Mouse (Mus musculus): ENCODE data around the gene Kcnn1.
A peak's percentile ranks its signal among the peaks of the same experiment; 100 is the strongest.

The Kcnn1 gene

GRCm38 (mm10) chr8:70868559-70869198 is 5.6 kb upstream of the Kcnn1 start:
- DNase-seq (ENCODE audit: low read depth, low spot score): peak; percentile 92

DNA sequence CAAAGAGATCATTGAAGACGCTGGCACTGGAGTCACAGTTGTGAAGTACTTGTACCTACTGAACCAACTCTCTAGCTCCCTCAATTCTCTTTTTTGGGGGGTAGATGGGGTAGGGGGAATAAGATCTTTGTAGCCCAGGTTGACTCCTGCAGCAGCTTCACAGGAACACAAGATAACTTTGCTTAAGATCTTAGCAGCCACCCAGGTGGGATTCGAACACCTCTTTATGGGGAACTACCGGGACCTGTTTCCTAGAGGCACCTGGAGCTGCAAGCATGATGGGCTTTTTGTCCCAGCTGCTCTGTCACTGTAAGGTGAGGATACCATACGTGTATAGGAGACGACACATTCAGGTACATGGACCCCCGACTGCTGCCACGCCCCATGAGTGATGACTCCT is 3.5 kb upstream of the Kcnn1 start:
- DNase-seq (ENCODE audit: low read depth, low spot score): no peak

GRCm38 (mm10) chr8:70866001-70866520 is 3.0 kb upstream of the Kcnn1 start:
- peak; percentile 65 for DNase-seq (ENCODE audit: low read depth, low spot score)

DNA sequence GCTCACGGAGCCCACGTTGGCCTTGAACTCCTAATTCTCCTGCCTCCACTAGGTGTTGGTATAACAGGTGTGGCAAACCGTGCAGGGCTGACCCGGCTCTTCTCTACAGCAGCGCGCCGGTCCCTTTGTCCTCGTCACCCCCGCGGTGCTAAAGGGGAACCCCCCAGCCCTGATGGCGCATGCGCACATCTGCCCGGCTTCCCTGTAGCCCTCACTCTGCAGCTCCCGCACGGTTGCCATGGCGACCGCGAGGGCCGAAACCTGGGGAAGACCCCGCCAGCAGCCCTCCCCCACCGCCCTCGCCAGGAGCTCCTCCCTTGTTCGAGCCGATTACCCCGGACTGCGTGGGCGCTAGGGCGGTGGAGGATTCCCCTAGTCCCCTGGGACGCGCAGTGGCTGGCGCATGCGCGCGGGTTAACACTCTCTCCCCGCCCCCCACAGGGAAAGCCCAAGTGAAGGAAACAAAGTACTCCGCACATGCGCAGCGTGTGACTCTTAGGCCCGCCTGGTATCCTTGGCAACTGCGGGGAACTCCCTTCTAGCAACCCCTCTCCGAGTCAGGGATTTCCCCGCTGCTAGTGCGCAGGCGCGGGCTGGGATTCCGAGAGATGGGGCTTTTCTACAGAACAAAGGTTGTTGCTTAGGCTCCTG is 2.4 kb upstream of the Kcnn1 start:
- peak; percentile 100 for DNase-seq (ENCODE audit: low read depth, low spot score)

DNA sequence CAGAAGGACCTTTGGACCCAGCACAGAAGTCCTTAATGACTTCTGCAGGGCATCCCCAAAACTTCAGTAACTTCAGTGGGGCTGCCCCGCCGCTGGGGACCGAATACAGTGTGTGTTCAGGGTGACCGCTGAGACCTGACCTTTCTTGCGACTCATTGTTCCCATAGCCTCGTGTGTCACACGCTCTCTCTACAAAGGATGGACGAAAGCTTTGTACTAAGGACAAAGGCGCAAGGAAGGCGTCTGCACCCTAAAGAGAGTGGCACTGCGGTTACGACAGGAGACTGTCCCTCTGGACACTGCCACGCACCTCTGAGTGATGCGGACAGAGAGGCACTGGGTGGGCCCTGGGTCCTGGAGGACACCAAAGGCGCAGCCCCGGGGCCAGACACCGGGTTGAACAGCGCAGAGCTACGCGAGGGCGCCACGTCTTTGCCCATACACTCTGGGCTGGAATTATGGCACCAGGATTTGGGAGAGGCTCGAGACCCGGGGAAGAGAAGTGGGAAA is 1.7 kb upstream of the Kcnn1 start:
- no peak for DNase-seq (ENCODE audit: low read depth, low spot score)

DNA sequence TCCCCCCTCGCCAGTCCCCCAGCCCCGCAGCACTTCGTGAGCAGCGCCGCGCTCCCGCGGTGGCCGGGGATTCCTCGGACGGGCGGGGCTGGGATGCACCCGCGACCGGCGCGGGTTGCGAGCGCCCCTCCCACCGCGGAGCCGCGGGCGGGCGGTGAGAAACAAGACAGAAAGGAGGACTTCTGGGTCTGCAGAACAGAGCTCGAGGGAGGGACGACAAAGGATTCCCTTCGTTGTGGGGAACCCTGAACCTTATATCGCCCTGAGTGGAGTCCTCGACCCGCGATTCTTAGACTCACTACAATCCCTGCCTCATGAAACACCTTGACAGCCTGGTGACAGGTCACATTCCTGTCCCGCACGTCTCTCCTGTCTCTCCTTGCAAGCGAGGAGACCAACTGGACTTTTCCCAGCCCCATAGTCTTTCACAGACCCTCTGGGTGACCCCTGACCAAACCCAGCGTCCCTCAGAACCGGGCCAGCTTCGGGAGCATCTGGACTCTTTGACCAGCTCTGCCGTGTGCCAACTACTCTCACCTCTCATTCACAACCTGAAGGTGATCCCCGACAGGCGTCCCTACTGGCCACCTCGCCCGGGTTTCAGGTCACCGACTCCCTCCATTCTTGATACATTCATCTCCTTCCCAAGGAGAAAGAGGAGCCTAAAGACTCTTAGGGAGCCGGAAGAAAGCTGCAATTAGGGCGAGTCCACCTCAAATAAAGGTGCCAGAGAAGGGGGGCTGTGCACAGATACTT is 1.1 kb upstream of the Kcnn1 start:
- no peak for DNase-seq (ENCODE audit: low read depth, low spot score)

- DNase-seq (ENCODE audit: low read depth, low spot score): peak; percentile 63
Observed at GRCm38 (mm10) chr8:70857516-70857915, 5.5 kb downstream of the Kcnn1 start.

DNA sequence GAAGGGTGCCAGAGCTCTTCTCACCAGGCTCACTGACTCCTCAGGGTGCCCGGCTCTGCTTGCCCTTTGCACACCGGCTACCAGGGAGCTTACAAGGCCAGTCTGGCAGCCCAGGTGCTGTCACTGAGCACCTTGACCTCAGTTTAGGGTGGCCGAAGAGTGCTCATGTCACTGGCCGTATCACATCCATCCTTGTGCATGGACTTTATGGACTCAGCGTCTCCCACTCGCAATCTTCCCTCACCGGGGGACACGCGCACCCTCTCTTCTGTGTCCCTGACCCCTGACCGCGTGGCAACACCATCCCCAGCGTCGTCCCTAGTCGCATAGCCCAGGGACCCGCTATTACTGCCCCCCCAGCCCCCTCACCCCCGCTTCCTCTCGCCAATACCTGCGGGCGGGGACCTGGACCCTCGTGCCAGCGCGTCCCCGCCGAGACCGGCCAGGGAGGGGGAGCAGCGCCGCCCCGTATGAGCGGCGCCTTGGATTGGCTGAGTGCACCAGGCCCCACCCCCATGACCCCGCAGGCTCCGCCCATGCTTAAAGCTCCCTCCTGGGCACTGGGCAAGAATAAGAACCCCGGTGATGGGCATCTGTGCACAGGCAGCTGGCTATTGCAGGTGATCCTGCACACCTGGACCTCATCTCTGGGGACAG is 6.4 kb downstream of the Kcnn1 start:
- DNase-seq (ENCODE audit: low read depth, low spot score): peak; percentile 66

DNA sequence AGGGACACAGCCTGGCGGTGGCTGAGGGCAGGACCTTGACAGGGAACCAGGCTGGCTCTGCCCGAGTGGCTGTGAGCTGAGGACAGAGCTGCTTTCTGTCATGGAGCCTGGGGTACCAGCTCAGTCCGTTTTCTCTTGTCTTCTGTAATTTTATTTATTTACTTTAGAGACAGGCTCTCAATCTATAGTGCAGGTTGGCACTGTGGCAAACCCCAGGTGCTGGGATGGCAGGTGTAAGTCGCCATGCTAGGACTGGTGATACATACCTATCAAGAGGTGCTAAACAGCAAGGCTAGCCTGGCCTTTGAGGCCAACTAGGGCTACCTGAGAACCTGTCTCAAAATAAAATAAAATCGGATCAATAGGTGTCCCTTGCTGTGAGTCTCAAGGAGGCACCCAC is 7.0 kb downstream of the Kcnn1 start:
- DNase-seq (ENCODE audit: low read depth, low spot score): no peak

DNA sequence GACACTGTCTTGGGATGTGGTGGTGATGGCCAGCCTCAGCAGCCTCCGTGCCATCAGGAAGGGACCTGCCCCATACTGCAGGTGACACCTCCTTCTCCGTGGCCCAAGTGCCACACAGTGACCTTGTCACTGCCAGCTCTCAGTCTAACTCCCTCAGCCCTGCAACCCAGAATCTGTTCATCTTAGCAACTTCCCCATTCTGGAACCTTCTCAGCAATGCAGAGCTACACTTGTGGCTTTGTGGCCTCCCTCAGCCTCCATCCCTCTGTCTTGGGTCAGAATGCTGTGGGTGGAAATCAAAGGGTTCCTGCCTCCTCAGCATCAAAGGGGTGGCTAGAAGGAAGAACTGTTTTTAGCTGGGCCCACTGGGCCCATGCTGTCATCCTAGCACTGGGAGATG is 9.2 kb downstream of the Kcnn1 start:
- no peak for DNase-seq (ENCODE audit: low read depth, low spot score)

GRCm38 (mm10) chr8:70852595-70853231 is 10.3 kb downstream of the Kcnn1 start:
- DNase-seq (ENCODE audit: low read depth, low spot score): no peak

- no peak for DNase-seq (ENCODE audit: low read depth, low spot score)
Observed at GRCm38 (mm10) chr8:70851837-70852236, 11.2 kb downstream of the Kcnn1 start.

GRCm38 (mm10) chr8:70850947-70851346 is 12.1 kb downstream of the Kcnn1 start:
- no peak for DNase-seq (ENCODE audit: low read depth, low spot score)

DNA sequence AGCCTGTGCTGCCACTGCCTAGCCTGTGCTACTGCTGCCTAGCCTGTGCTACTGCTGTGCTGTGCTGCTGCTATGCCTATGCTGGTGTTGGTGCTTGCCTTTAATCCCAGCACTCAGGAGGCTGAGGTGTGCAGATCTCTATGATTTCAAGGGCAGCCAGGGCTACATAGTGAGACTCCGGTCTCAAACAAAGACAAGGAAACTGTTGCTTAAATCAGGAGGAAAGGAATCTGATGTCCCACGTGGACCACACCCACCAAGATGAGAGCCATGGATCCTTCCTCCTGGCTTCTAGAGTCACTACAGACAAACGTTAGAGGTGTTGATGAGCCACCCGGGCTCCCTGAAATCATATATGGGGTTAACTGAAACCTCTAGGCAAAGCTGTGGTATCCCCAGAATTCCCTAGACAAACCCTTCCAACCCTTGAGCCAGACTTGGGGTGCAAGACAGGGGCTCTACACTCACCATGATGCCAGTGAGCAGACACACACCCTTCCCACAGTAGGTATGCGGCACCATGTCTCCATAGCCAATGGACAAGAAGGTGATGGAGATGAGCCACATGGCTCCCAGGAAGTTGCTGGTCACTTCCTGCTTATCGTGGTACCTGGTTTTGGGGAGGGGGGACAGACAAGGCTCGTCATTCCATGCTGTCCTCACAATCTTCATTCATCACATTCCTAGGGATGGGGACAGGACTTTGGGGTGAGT is 12.8 kb downstream of the Kcnn1 start:
- DNase-seq (ENCODE audit: low read depth, low spot score): no peak

- DNase-seq (ENCODE audit: low read depth, low spot score): no peak
Observed at GRCm38 (mm10) chr8:70849333-70849990, 13.6 kb downstream of the Kcnn1 start.

- no peak for DNase-seq (ENCODE audit: low read depth, low spot score)
Observed at GRCm38 (mm10) chr8:70846371-70847154, 16.5 kb downstream of the Kcnn1 start.

- peak; percentile 83 for DNase-seq (ENCODE audit: low read depth, low spot score)
Observed at GRCm38 (mm10) chr8:70845108-70845507, 17.9 kb downstream of the Kcnn1 start.

GRCm38 (mm10) chr8:70844523-70844922 is 18.5 kb downstream of the Kcnn1 start:
- DNase-seq (ENCODE audit: low read depth, low spot score): peak; percentile 86

- DNase-seq (ENCODE audit: low read depth, low spot score): no peak
Observed at GRCm38 (mm10) chr8:70843941-70844340, 19.1 kb downstream of the Kcnn1 start.

All from R1 (cell line).